Mouse (Mus musculus) adipocyte (in vitro differentiated cells): ENCODE measurements at regions not wholly inside any gene's neighbourhood (a gene's known extent, or its start where the extent isn't known, plus 50 kb on each side); places are given as distances from the start of the nearest gene placed in this dataset.

ENCODE experiments used
- DNase-seq: peaks from one replicate; pipeline ENCODE4 v3.0.0-alpha.2; 2016; ENCODE audit warnings: low spot score

DNA sequence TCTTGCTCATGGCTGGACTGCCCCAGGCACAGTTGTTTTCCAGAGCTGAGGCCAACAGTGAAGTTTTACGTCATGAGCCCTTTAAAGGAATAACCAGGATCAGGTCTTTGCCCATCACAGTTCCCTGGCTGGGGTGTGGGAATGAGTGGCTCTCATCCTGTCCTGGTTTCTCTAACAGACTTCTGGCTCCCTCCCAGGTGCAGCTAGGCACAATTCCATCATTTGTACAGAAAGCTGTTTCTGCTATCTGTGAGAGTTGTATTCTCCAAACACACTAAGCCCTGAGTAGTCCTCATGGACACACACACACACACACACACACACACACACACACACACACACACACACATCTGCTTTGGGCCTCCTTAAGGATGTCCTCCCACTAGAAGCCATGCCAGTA, 127.1 kb upstream of the Impad1 start:
- no peak for DNase-seq

GRCm38 (mm10) chr4:4875257-4875656, 82.1 kb upstream of the Impad1 start:
- DNase-seq: peak; percentile 84

- DNase-seq: no peak
These were observed 65.2 kb upstream of the Impad1 start for GRCm38 (mm10) chr4:4858345-4858744.
